Mouse (Mus musculus): ENCODE measurements around the gene Cyp2f2. TPM values are rescaled to one million over a fixed set of nuclear protein-coding genes. Genes with fewer than 3 reads are reported as not detected.

Gene Cyp2f2
- polyA plus RNA-seq, 1 experiment from 2014 or later, result not detected

GRCm38 (mm10) chr7:27124305-27124832 is 4.7 kb downstream of the Cyp2f2 start:
- Histone ChIP-seq H3K27me3 (no peaks in the 10 kb centered on the region), H3K9me3 (no peaks in the 10 kb centered on the region), H3K36me3 (no peaks in the 10 kb centered on the region), H3K4me2 (no peak overlapping the region), H3K4me3 (replicated peaks) (no peak overlapping the region), H3K9ac (replicated peaks) (no peak overlapping the region), H3K27ac (no peak overlapping the region), H3K4me1 (replicated peaks) (no peaks in the 10 kb centered on the region)
- ATAC-seq (ENCODE audit: insufficient number of reproducible peaks, insufficient read depth, low FRiP score, low TSS enrichment, low read depth), result no peak
- WGBS, result 79% methylated on average over 5 of the region's 5 CpGs

DNA sequence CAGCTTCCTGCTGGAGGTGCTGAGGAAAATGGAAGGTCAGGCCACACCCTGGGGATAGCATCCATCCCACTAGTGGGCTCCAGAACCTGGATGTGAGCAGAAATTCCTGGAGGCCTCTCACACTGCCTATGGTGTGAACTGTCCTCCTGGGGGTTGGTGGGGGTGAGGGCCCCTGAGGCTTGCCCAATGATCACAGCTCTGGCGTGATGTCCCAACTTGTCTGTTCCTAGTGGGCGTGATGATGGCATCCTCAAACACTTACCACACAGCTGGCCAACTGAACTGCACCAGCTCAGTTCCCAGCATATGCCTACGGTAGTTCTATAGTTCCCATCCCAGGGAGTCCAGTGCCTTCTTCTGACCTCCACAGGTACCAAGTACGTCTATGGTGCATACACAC is 5.3 kb downstream of the Cyp2f2 start:
- 79% methylated on average over 4 of the region's 4 CpGs for WGBS
- no peaks in the 10 kb centered on the region for H3K36me3 ChIP-seq
- no peak overlapping the region for H3K4me3 ChIP-seq (replicated peaks)
- H3K9ac ChIP-seq (replicated peaks), result no peak overlapping the region
- H3K27me3 ChIP-seq, result no peaks in the 10 kb centered on the region
- H3K27ac ChIP-seq, result no peak overlapping the region
- no peaks in the 10 kb centered on the region for H3K9me3 ChIP-seq
- no peak overlapping the region for H3K4me2 ChIP-seq
- no peaks in the 10 kb centered on the region for H3K4me1 ChIP-seq (replicated peaks)
- no peak for ATAC-seq (ENCODE audit: insufficient number of reproducible peaks, insufficient read depth, low FRiP score, low TSS enrichment, low read depth)

DNA sequence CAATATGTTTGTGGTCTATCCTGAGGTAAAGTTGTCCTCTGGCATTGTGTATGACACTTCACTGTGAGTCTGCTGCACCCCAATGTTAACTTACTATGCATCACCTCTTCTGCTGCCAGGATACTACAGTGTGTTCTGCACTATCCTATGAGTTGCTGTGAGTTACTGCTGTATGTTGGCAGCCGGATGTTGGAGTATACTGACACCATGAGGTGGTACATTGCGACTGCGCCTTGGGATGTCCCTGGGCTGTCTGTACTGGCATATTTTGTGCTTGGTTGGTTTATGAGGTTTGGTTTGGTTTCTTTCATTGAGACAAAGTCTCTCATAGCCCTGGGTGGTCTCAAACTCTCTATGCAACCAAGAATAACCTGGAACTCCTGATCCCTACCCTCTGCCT is 8.5 kb downstream of the Cyp2f2 start:
- 0 out of 2 replicates have a peak, but pooled peaks cover 5% of the 10 kb centered on the region for H3K4me1 ChIP-seq (replicated peaks)
- WGBS, result 52% methylated on average over 3 of the region's 3 CpGs
- H3K27ac ChIP-seq, result no peak overlapping the region
- no peak for ATAC-seq (ENCODE audit: insufficient number of reproducible peaks, insufficient read depth, low FRiP score, low TSS enrichment, low read depth)
- H3K27me3 ChIP-seq, result no peaks in the 10 kb centered on the region
- 0 out of 2 replicates have a peak, but pooled peaks cover 4% of the 10 kb centered on the region for H3K9me3 ChIP-seq
- no peak overlapping the region for H3K4me2 ChIP-seq
- H3K4me3 ChIP-seq (replicated peaks), result no peak overlapping the region
- H3K9ac ChIP-seq (replicated peaks), result no peak overlapping the region
- no peaks in the 10 kb centered on the region for H3K36me3 ChIP-seq

DNA sequence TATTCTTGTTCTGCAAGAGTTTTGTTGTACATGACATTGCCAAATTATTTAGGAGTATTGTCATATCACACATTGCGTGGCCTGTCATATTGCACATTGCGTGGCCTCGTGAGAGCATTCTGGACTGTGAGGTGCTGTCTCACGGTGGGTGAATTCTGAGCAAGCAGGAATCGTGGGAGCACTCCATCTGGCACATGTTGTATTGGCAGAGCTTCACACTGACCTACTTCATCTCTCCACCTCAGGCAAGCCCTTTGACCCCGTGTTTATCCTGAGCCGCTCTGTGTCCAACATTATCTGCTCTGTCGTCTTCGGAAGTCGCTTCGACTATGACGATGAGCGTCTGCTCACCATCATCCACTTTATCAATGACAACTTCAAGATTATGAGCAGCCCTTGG is 9.2 kb downstream of the Cyp2f2 start:
- no peaks in the 10 kb centered on the region for H3K27me3 ChIP-seq
- H3K9ac ChIP-seq (replicated peaks), result no peak overlapping the region
- no peak overlapping the region for H3K4me3 ChIP-seq (replicated peaks)
- no peak for ATAC-seq (ENCODE audit: insufficient number of reproducible peaks, insufficient read depth, low FRiP score, low TSS enrichment, low read depth)
- H3K4me1 ChIP-seq (replicated peaks), result 0 out of 2 replicates have a peak, but pooled peaks cover 6% of the 10 kb centered on the region
- H3K4me2 ChIP-seq, result no peak overlapping the region
- WGBS, result 84% methylated on average over 13 of the region's 13 CpGs
- no peaks in the 10 kb centered on the region for H3K36me3 ChIP-seq
- H3K27ac ChIP-seq, result no peak overlapping the region
- H3K9me3 ChIP-seq, result 0 out of 2 replicates have a peak, but pooled peaks cover 4% of the 10 kb centered on the region

GRCm38 (mm10) chr7:27129811-27130210 is 10.1 kb downstream of the Cyp2f2 start:
- Histone ChIP-seq H3K4me1 (replicated peaks) (0 out of 2 replicates have a peak, but pooled peaks cover 6% of the 10 kb centered on the region), H3K4me3 (replicated peaks) (no peak overlapping the region), H3K27ac (no peak overlapping the region), H3K27me3 (no peaks in the 10 kb centered on the region), H3K9ac (replicated peaks) (no peak overlapping the region), H3K36me3 (no peaks in the 10 kb centered on the region), H3K4me2 (no peak overlapping the region), H3K9me3 (0 out of 2 replicates have a peak, but pooled peaks cover 4% of the 10 kb centered on the region)
- ATAC-seq (ENCODE audit: insufficient number of reproducible peaks, insufficient read depth, low FRiP score, low TSS enrichment, low read depth), result no peak
- WGBS, result 86% methylated on average over 12 of the region's 12 CpGs

DNA sequence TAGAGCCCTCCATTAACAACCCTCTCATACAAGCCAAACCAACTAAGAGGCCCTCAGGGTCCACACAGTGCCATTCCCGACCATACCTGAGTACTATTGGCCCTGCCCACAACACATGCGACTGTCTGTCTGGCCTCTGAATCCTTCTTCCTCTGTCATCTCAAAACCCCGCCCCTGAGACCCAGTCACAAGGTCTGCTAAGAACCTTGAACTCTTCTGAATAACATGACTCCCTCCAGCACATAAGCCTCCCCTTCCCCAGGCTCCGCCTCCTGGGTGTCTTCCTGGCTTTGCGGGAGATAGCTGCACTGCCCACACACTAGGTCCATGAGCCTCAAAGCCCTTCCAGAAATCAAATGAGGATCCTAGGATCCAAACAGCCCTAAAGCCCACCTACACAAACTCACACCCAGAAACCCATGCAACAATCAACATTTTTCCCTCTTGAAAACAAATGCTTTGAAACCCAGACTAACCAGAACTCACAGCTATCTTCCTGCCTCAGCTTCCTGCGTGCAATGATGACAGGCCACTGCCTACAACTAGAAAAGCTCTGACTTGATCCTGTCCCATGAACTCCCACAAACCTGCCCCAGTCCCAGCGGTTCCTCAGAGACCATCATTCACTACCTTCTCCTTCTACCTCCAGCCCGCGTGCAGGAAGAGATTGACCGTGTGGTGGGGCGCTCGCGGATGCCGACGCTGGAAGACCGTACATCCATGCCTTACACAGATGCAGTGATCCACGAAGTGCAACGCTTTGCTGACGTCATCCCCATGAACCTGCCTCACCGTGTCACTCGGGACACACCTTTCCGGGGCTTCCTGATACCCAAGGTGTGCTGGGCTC is 11.0 kb downstream of the Cyp2f2 start:
- Histone ChIP-seq H3K9ac (replicated peaks) (no peak overlapping the region), H3K4me3 (replicated peaks) (no peak overlapping the region), H3K4me2 (no peak overlapping the region), H3K9me3 (0 out of 2 replicates have a peak, but pooled peaks cover 4% of the 10 kb centered on the region), H3K27me3 (no peaks in the 10 kb centered on the region), H3K4me1 (replicated peaks) (0 out of 2 replicates have a peak, but pooled peaks cover 6% of the 10 kb centered on the region), H3K36me3 (no peaks in the 10 kb centered on the region), H3K27ac (no peak overlapping the region)
- ATAC-seq (ENCODE audit: insufficient number of reproducible peaks, insufficient read depth, low FRiP score, low TSS enrichment, low read depth), result 0 out of 2 replicates have a peak, but pooled peaks have one; percentile 17
- WGBS, result 85% methylated on average over 22 of the region's 22 CpGs

GRCm38 (mm10) chr7:27131387-27131786 is 11.7 kb downstream of the Cyp2f2 start:
- no peak overlapping the region for H3K4me2 ChIP-seq
- H3K4me3 ChIP-seq (replicated peaks), result no peak overlapping the region
- ATAC-seq (ENCODE audit: insufficient number of reproducible peaks, insufficient read depth, low FRiP score, low TSS enrichment, low read depth), result no peak
- no peak overlapping the region for H3K9ac ChIP-seq (replicated peaks)
- no peaks in the 10 kb centered on the region for H3K27me3 ChIP-seq
- H3K9me3 ChIP-seq, result 0 out of 2 replicates have a peak, but pooled peaks cover 4% of the 10 kb centered on the region
- WGBS, result 64% methylated on average over 2 of the region's 2 CpGs
- H3K4me1 ChIP-seq (replicated peaks), result 0 out of 2 replicates have a peak, but pooled peaks cover 6% of the 10 kb centered on the region
- H3K27ac ChIP-seq, result no peak overlapping the region
- H3K36me3 ChIP-seq, result no peaks in the 10 kb centered on the region

DNA sequence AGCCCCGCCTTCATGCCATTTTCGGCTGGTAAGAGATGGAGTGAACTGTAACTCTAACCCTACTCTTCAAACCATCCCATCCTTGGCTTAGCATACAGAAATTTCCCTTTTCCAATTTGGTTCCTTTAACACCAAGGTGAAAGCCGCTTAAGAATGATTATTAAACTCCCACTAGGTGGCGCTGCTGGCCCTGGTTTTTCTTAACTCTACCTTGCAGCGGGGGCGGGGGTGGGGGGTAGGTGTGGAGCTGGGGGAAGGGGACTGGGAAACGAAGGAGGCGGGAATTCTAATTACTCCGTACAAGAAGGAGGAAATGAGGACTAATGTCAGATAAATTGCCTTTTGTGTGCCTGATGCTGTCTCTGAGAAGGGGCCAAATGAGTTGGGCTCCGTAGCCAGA is 12.9 kb downstream of the Cyp2f2 start:
- no peak for ATAC-seq (ENCODE audit: insufficient number of reproducible peaks, insufficient read depth, low FRiP score, low TSS enrichment, low read depth)
- no peak overlapping the region for H3K4me2 ChIP-seq
- no peaks in the 10 kb centered on the region for H3K36me3 ChIP-seq
- no peak overlapping the region for H3K9ac ChIP-seq (replicated peaks)
- 0 out of 2 replicates have a peak, but pooled peaks cover 6% of the 10 kb centered on the region for H3K4me1 ChIP-seq (replicated peaks)
- WGBS, result 16% methylated on average over 10 of the region's 10 CpGs
- H3K9me3 ChIP-seq, result 0 out of 2 replicates have a peak, but pooled peaks cover 4% of the 10 kb centered on the region
- no peak overlapping the region for H3K27ac ChIP-seq
- no peak overlapping the region for H3K4me3 ChIP-seq (replicated peaks)
- H3K27me3 ChIP-seq, result no peaks in the 10 kb centered on the region

GRCm38 (mm10) chr7:27133156-27133555 is 13.4 kb downstream of the Cyp2f2 start:
- no peak overlapping the region for H3K4me2 ChIP-seq
- H3K9me3 ChIP-seq, result 0 out of 2 replicates have a peak, but pooled peaks cover 4% of the 10 kb centered on the region
- no peak overlapping the region for H3K9ac ChIP-seq (replicated peaks)
- no peak overlapping the region for H3K4me3 ChIP-seq (replicated peaks)
- ATAC-seq (ENCODE audit: insufficient number of reproducible peaks, insufficient read depth, low FRiP score, low TSS enrichment, low read depth), result no peak
- H3K4me1 ChIP-seq (replicated peaks), result 0 out of 2 replicates have a peak, but pooled peaks cover 6% of the 10 kb centered on the region
- no peaks in the 10 kb centered on the region for H3K27me3 ChIP-seq
- WGBS, result 72% methylated on average over 12 of the region's 12 CpGs
- H3K27ac ChIP-seq, result no peak overlapping the region
- H3K36me3 ChIP-seq, result no peaks in the 10 kb centered on the region

GRCm38 (mm10) chr7:27133757-27134156 is 14.0 kb downstream of the Cyp2f2 start:
- H3K4me2 ChIP-seq, result no peak overlapping the region
- H3K27ac ChIP-seq, result no peak overlapping the region
- H3K4me1 ChIP-seq (replicated peaks), result 0 out of 2 replicates have a peak, but pooled peaks cover 6% of the 10 kb centered on the region
- 79% methylated on average over 4 of the region's 4 CpGs for WGBS
- 0 out of 2 replicates have a peak, but pooled peaks cover 4% of the 10 kb centered on the region for H3K9me3 ChIP-seq
- H3K9ac ChIP-seq (replicated peaks), result no peak overlapping the region
- ATAC-seq (ENCODE audit: insufficient number of reproducible peaks, insufficient read depth, low FRiP score, low TSS enrichment, low read depth), result no peak
- no peak overlapping the region for H3K4me3 ChIP-seq (replicated peaks)
- H3K27me3 ChIP-seq, result no peaks in the 10 kb centered on the region
- H3K36me3 ChIP-seq, result no peaks in the 10 kb centered on the region

DNA sequence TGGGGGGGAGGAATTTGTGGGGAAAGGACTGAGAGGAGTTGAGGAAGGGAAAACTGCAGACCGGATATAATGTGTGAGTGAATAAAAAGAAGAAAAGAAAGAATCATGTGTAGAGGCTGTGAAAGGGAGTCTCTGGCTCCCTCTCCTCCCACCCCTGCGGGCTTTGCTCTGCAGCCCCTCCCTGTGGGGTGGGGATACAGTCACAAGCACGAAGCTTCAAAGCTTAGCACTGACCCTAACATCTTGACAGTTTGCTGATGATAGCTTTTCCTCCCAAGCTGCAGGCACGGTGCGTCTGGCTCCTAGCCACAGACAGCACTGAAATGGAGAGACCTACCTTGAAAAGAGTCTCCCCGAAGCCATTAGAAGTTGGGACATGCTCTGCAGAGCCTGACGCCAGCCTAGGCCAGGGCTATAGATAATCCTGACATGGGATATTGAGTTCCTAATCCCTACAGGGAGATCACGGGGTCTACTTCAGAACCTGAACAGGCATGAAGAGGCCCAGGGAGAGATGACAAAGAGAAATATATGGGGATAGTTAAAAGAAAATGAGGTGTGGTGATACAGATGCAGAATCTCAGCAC is 16.8 kb downstream of the Cyp2f2 start:
- Histone ChIP-seq H3K4me2 (no peak overlapping the region), H3K9me3 (peaks cover 8% of the 10 kb centered on the region; the same call in 1 of the 2 replicates), H3K4me3 (replicated peaks) (no peak overlapping the region), H3K27me3 (no peaks in the 10 kb centered on the region), H3K9ac (replicated peaks) (no peak overlapping the region), H3K27ac (no peak overlapping the region), H3K4me1 (replicated peaks) (0 out of 2 replicates have a peak, but pooled peaks cover 6% of the 10 kb centered on the region), H3K36me3 (no peaks in the 10 kb centered on the region)
- WGBS, result 56% methylated on average over 8 of the region's 8 CpGs
- ATAC-seq (ENCODE audit: insufficient number of reproducible peaks, insufficient read depth, low FRiP score, low TSS enrichment, low read depth), result no peak
